Mouse (Mus musculus) hindbrain, embryonic 10.5 days (tissue): Measurements from ENCODE around the gene St13. TPM values are rescaled to one million over a fixed set of nuclear protein-coding genes. Genes with fewer than 3 reads are reported as not detected.

Experiments
- DNase-seq: peaks from one replicate; pipeline ENCODE4 v3.0.0-alpha.2; 2017; ENCODE audit warnings: low spot score
- H3K27ac ChIP-seq: fragments of 300-500 bp; sonication (generic); 2 replicates; pipeline ENCODE4 v1.5.1; 2016; ENCODE audit warnings: mild to moderate bottlenecking, moderate library complexity
- H3K27me3 ChIP-seq: fragments of 300-500 bp; sonication (generic); 2 replicates; pipeline ENCODE4 v1.6.1; 2016; ENCODE audit warnings: mild to moderate bottlenecking; ENCODE audit not compliant: poor library complexity, insufficient read depth, severe bottlenecking
- H3K36me3 ChIP-seq: fragments of 300-500 bp; sonication (generic); 2 replicates; pipeline ENCODE4 v1.6.1; 2016; ENCODE audit warnings: mild to moderate bottlenecking, moderate library complexity
- H3K4me1 ChIP-seq: fragments of 300-500 bp; sonication (generic); replicated peaks from 2 replicates; pipeline ENCODE4 v1.6.1; 2016; ENCODE audit warnings: mild to moderate bottlenecking
- H3K4me3 ChIP-seq: fragments of 300-500 bp; sonication (generic); 2 replicates; pipeline ENCODE4 v1.5.1; 2016; ENCODE audit warnings: mild to moderate bottlenecking, moderate library complexity
- H3K9me3 ChIP-seq: fragments of 300-500 bp; sonication (generic); 2 replicates; pipeline ENCODE4 v1.6.1; 2016; ENCODE audit warnings: mild to moderate bottlenecking, moderate library complexity
- WGBS: fragments of 180-500 bp; shearing (Covaris S2); methylation state at CpG from one replicate; pipeline ENCODE4 v1.1.7; 2016; 5-methylcytosine and 5-hydroxymethylcytosine counted together
- polyA plus RNA-seq: library from polyadenylated mRNA; unstranded; fragments of >200 nt; fragmentation: Nextera tagmentation; extraction: Ambion mirVana; gene quantifications from 2 replicates; pipeline ENCODE4 v1.2.1, GENCODE M21; 2016

Gene St13
- polyA plus RNA-seq, 1 experiment from 2014 or later, result 172 TPM

- Histone ChIP-seq H3K27me3 (no peaks in the 10 kb centered on the region), H3K4me3 (peak overlapping the region; percentile 75; the same call in 1 of the 2 replicates), H3K27ac (peak overlapping the region; percentile 91), H3K36me3 (peaks cover 42% of the 10 kb centered on the region), H3K9me3 (no peaks in the 10 kb centered on the region), H3K4me1 (peaks cover 29% of the 10 kb centered on the region)
- 43% methylated on average over 10 of the region's 10 CpGs for WGBS
- DNase-seq, result no peak
Observed at GRCm38 (mm10) chr15:81361417-81362015, 38.4 kb downstream of the St13 start.

GRCm38 (mm10) chr15:81361022-81361404 lies 38.9 kb downstream of the St13 start:
- 39% methylated on average over 6 of the region's 6 CpGs for WGBS
- Histone ChIP-seq H3K27ac (peak overlapping the region; percentile 91), H3K27me3 (no peaks in the 10 kb centered on the region), H3K4me1 (peaks cover 30% of the 10 kb centered on the region), H3K4me3 (peak overlapping the region; percentile 75), H3K36me3 (peaks cover 37% of the 10 kb centered on the region), H3K9me3 (no peaks in the 10 kb centered on the region)
- no peak for DNase-seq

- H3K36me3 ChIP-seq, result peaks cover 32% of the 10 kb centered on the region
- H3K4me3 ChIP-seq, result peak within 1 kb of the TSS; percentile 75
- H3K27ac ChIP-seq, result peak within 1 kb of the TSS; percentile 91
- H3K27me3 ChIP-seq, result no peaks in the 10 kb centered on the region
- peaks cover 30% of the 10 kb centered on the region for H3K4me1 ChIP-seq
- WGBS, result under 1% methylated on average over 30 of the region's 30 CpGs
- peak; percentile 95 for DNase-seq
- no peaks in the 10 kb centered on the region for H3K9me3 ChIP-seq
Observed at GRCm38 (mm10) chr15:81360345-81361021, 39.4 kb downstream of the St13 start, which contains the start of gene Slc25a17. Gene Slc25a17, minus strand, starts transcription at chr15:81360812.

GRCm38 (mm10) chr15:81359421-81359820 lies 40.5 kb downstream of the St13 start:
- Histone ChIP-seq H3K27ac (no peak overlapping the region), H3K27me3 (no peaks in the 10 kb centered on the region), H3K4me3 (peak overlapping the region; percentile 75), H3K4me1 (peaks cover 30% of the 10 kb centered on the region), H3K9me3 (no peaks in the 10 kb centered on the region), H3K36me3 (peaks cover 22% of the 10 kb centered on the region)
- DNase-seq, result no peak
- 90% methylated on average over 5 of the region's 5 CpGs for WGBS

GRCm38 (mm10) chr15:81358943-81359342 lies 40.9 kb downstream of the St13 start:
- Histone ChIP-seq H3K36me3 (peaks cover 19% of the 10 kb centered on the region), H3K4me1 (peaks cover 30% of the 10 kb centered on the region)
- 84% methylated on average over 3 of the region's 3 CpGs for WGBS

GRCm38 (mm10) chr15:81356946-81357345 lies 42.9 kb downstream of the St13 start:
- no peak for DNase-seq
- H3K36me3 ChIP-seq, result peaks cover 2% of the 10 kb centered on the region; the same call in 1 of the 2 replicates
- H3K9me3 ChIP-seq, result no peaks in the 10 kb centered on the region
- 47% methylated on average over 5 of the region's 5 CpGs for WGBS
- H3K27me3 ChIP-seq, result no peaks in the 10 kb centered on the region
- H3K4me1 ChIP-seq, result peaks cover 30% of the 10 kb centered on the region
- H3K4me3 ChIP-seq, result no peak overlapping the region
- H3K27ac ChIP-seq, result no peak overlapping the region

More at GRCm38 (mm10) chr15:81358943-81359342, 40.9 kb downstream of the St13 start:
- no peak for DNase-seq
- H3K9me3 ChIP-seq, result no peaks in the 10 kb centered on the region
- H3K4me3 ChIP-seq, result no peak overlapping the region
- H3K27ac ChIP-seq, result no peak overlapping the region
- H3K27me3 ChIP-seq, result no peaks in the 10 kb centered on the region

GRCm38 (mm10) chr15:81355146-81355761 lies 44.6 kb downstream of the St13 start:
- Histone ChIP-seq H3K4me1 (peaks cover 21% of the 10 kb centered on the region), H3K36me3 (peaks cover 2% of the 10 kb centered on the region; the same call in 1 of the 2 replicates), H3K9me3 (no peaks in the 10 kb centered on the region), H3K4me3 (no peak overlapping the region), H3K27me3 (no peaks in the 10 kb centered on the region), H3K27ac (no peak overlapping the region)
- peak; percentile 61 for DNase-seq
- WGBS, result 64% methylated on average over 3 of the region's 3 CpGs

- WGBS, result 79% methylated on average over 1 of the region's 1 CpGs
- Histone ChIP-seq H3K4me3 (no peak overlapping the region), H3K27me3 (no peaks in the 10 kb centered on the region), H3K9me3 (no peaks in the 10 kb centered on the region), H3K36me3 (peaks cover 2% of the 10 kb centered on the region; the same call in 1 of the 2 replicates), H3K27ac (no peak overlapping the region), H3K4me1 (peaks cover 7% of the 10 kb centered on the region; the same call in 1 of the 2 replicates)
- DNase-seq, result no peak
Observed at GRCm38 (mm10) chr15:81352638-81353037, 47.2 kb downstream of the St13 start.

- Histone ChIP-seq H3K27me3 (no peaks in the 10 kb centered on the region), H3K4me1 (no peaks in the 10 kb centered on the region), H3K27ac (no peak overlapping the region), H3K36me3 (0 out of 2 replicates have a peak, but pooled peaks cover 2% of the 10 kb centered on the region), H3K9me3 (no peaks in the 10 kb centered on the region), H3K4me3 (no peak overlapping the region)
- WGBS, result 79% methylated on average over 1 of the region's 1 CpGs
- no peak for DNase-seq
Observed at GRCm38 (mm10) chr15:81350401-81350800, 49.5 kb downstream of the St13 start.

- Histone ChIP-seq H3K9me3 (no peaks in the 10 kb centered on the region), H3K27ac (no peak overlapping the region), H3K36me3 (peaks cover 14% of the 10 kb centered on the region), H3K4me1 (no peaks in the 10 kb centered on the region), H3K27me3 (no peaks in the 10 kb centered on the region), H3K4me3 (no peak overlapping the region)
- DNase-seq, result no peak
- 76% methylated on average over 2 of the region's 2 CpGs for WGBS
Observed at GRCm38 (mm10) chr15:81348366-81348765, 51.5 kb downstream of the St13 start.

GRCm38 (mm10) chr15:81347466-81347865 lies 52.4 kb downstream of the St13 start:
- Histone ChIP-seq H3K4me3 (no peak overlapping the region), H3K27me3 (no peaks in the 10 kb centered on the region), H3K9me3 (no peaks in the 10 kb centered on the region), H3K27ac (no peak overlapping the region), H3K36me3 (peaks cover 22% of the 10 kb centered on the region), H3K4me1 (no peaks in the 10 kb centered on the region)
- DNase-seq, result no peak
- WGBS, result 91% methylated on average over 2 of the region's 2 CpGs

GRCm38 (mm10) chr15:81341426-81341825 lies 58.5 kb downstream of the St13 start:
- H3K4me1 ChIP-seq, result no peaks in the 10 kb centered on the region
- no peak overlapping the region for H3K27ac ChIP-seq
- no peak for DNase-seq
- H3K9me3 ChIP-seq, result no peaks in the 10 kb centered on the region
- WGBS, result 97% methylated on average over 2 of the region's 2 CpGs
- H3K27me3 ChIP-seq, result no peaks in the 10 kb centered on the region
- peaks cover 65% of the 10 kb centered on the region for H3K36me3 ChIP-seq
- H3K4me3 ChIP-seq, result no peak overlapping the region

GRCm38 (mm10) chr15:81339158-81339557 lies 60.7 kb downstream of the St13 start:
- no peak overlapping the region for H3K4me3 ChIP-seq
- no peaks in the 10 kb centered on the region for H3K4me1 ChIP-seq
- 94% methylated on average over 3 of the region's 3 CpGs for WGBS
- H3K27me3 ChIP-seq, result no peaks in the 10 kb centered on the region
- H3K36me3 ChIP-seq, result peaks cover 82% of the 10 kb centered on the region
- no peaks in the 10 kb centered on the region for H3K9me3 ChIP-seq
- no peak for DNase-seq
- no peak overlapping the region for H3K27ac ChIP-seq
